Mouse (Mus musculus) macrophage (primary cell): ENCODE results near the gene Zbtb37. TPM values are rescaled to one million over a fixed set of nuclear protein-coding genes. Genes with fewer than 3 reads are reported as not detected.

Experiments
- H3K27ac ChIP-seq: fragments of 350-480 bp; formaldehyde crosslinking; 2 replicates; pipeline ENCODE4 v1.9.0; 2021
- H3K36me3 ChIP-seq: fragments of 350-480 bp; formaldehyde crosslinking; 2 replicates; pipeline ENCODE4 v1.9.0; 2021; ENCODE audit errors: inconsistent target
- H3K4me3 ChIP-seq: fragments of 350-480 bp; formaldehyde crosslinking; 2 replicates; pipeline ENCODE4 v1.9.0; 2021; ENCODE audit errors: inconsistent target
- H3K79me2 ChIP-seq: fragments of 350-480 bp; formaldehyde crosslinking; 2 replicates; pipeline ENCODE4 v1.9.0; 2021; ENCODE audit errors: inconsistent target
- WGBS: methylation state at CpG from one replicate; pipeline ENCODE4 v1.1.7; 2026; ENCODE audit warnings: inconsistent platforms; ENCODE audit not compliant: missing documents; 5-methylcytosine and 5-hydroxymethylcytosine counted together
- polyA plus RNA-seq: library from polyadenylated mRNA; stranded (reverse); fragments of 250-400 nt; gene quantifications from 3 replicates; pipeline ENCODE4 v1.2.4, GENCODE M21; 2018; ENCODE audit warnings: inconsistent platforms
- total RNA-seq, 78 experiments: library from RNA; depleted of rRNA; stranded (reverse); fragments of 250-400 nt; gene quantifications; 1 replicate in 9 of 78; 2 replicates in 24 of 78; 3 replicates in 43 of 78; 4 replicates in 2 of 78; pipeline ENCODE4 v1.2.4; 2018; ENCODE audit warnings: inconsistent platforms in 56 of 78

Gene Zbtb37
- total RNA-seq (2018; cell fraction: chromatin; rRNA removed): 10 to 100 TPM; 12.5 to 60.8 (median 33.3) TPM
- total RNA-seq (2018; cell fraction: cytosol; rRNA removed): 1 to 10 TPM; 2.7 to 6.8 (median 4.1) TPM
- 10 to 100 TPM in 25 of 26 experiments, 1 to 10 TPM in 1; 9.2 to 50.0 (median 24.2) TPM for total RNA-seq (2018; cell fraction: nucleus; rRNA removed)
- polyA plus RNA-seq: 2.0 to 2.4 TPM (median 2.2 TPM) in 3 replicates

- Histone ChIP-seq H3K36me3 (peaks cover 26% of the 10 kb centered on the region), H3K79me2 (peaks cover 15% of the 10 kb centered on the region)
- WGBS: under 1% methylated on average over 73 of the region's 76 CpGs
Measured at GRCm38 (mm10) chr1:161034435-161035280, at the start of gene Zbtb37. TSS of gene Zbtb37 (minus strand) at chr1:161034849.

GRCm38 (mm10) chr1:161077243-161077642 lies 42.6 kb upstream of the Zbtb37 start:
- H3K36me3 ChIP-seq: no peaks in the 10 kb centered on the region
- 46% methylated on average over 3 of the region's 3 CpGs for WGBS
- no peak overlapping the region for H3K27ac ChIP-seq

More at GRCm38 (mm10) chr1:161034435-161035280, at the start of gene Zbtb37:
- Histone ChIP-seq H3K27ac (peak within 1 kb of the TSS; percentile 81), H3K4me3 (peak within 1 kb of the TSS; percentile 82)

GRCm38 (mm10) chr1:161076238-161076637 lies 41.6 kb upstream of the Zbtb37 start:
- Histone ChIP-seq H3K27ac (peak overlapping the region; percentile 63), H3K4me3 (peak overlapping the region; percentile 36), H3K36me3 (no peaks in the 10 kb centered on the region), H3K79me2 (peaks cover 76% of the 10 kb centered on the region)
- WGBS: 14% methylated on average over 6 of the region's 6 CpGs

More at GRCm38 (mm10) chr1:161077243-161077642, 42.6 kb upstream of the Zbtb37 start:
- no peak overlapping the region for H3K4me3 ChIP-seq
- peaks cover 66% of the 10 kb centered on the region for H3K79me2 ChIP-seq

GRCm38 (mm10) chr1:161071272-161071620 lies 36.6 kb upstream of the Zbtb37 start:
- peak overlapping the region; percentile 99 for H3K4me3 ChIP-seq
- WGBS: 2% methylated on average over 12 of the region's 12 CpGs
- H3K79me2 ChIP-seq: peaks cover 54% of the 10 kb centered on the region
- no peaks in the 10 kb centered on the region for H3K36me3 ChIP-seq
- peak overlapping the region; percentile 78 for H3K27ac ChIP-seq

GRCm38 (mm10) chr1:161070352-161071271 lies 36.0 kb upstream of the Zbtb37 start, which contains the start of the genes Dars2 and Cenpl:
TSS of gene Dars2 (minus strand) at chr1:161070658.
TSS of gene Cenpl (plus strand) at chr1:161070713.
- Histone ChIP-seq H3K4me3 (peak within 1 kb of the TSS; percentile 99), H3K27ac (peak within 1 kb of the TSS; percentile 78), H3K36me3 (no peaks in the 10 kb centered on the region), H3K79me2 (peaks cover 48% of the 10 kb centered on the region)
- under 1% methylated on average over 57 of the region's 57 CpGs for WGBS

- Histone ChIP-seq H3K4me3 (no peak overlapping the region), H3K27ac (no peak overlapping the region), H3K79me2 (no peaks in the 10 kb centered on the region), H3K36me3 (peaks cover 11% of the 10 kb centered on the region; the same call in 1 of the 2 replicates)
- WGBS: 90% methylated on average over 1 of the region's 1 CpGs
Measured at GRCm38 (mm10) chr1:161063351-161063750, 28.7 kb upstream of the Zbtb37 start.

GRCm38 (mm10) chr1:161057164-161057563 lies 22.5 kb upstream of the Zbtb37 start:
- 100% methylated on average over 1 of the region's 1 CpGs for WGBS
- Histone ChIP-seq H3K36me3 (peaks cover 23% of the 10 kb centered on the region; the same call in 1 of the 2 replicates), H3K27ac (no peak overlapping the region), H3K79me2 (no peaks in the 10 kb centered on the region), H3K4me3 (no peak overlapping the region)

GRCm38 (mm10) chr1:161046972-161047371 lies 12.3 kb upstream of the Zbtb37 start:
- 94% methylated on average over 3 of the region's 3 CpGs for WGBS
- Histone ChIP-seq H3K79me2 (no peaks in the 10 kb centered on the region), H3K4me3 (no peak overlapping the region), H3K27ac (no peak overlapping the region), H3K36me3 (peaks cover 9% of the 10 kb centered on the region; the same call in 1 of the 2 replicates)

- Histone ChIP-seq H3K79me2 (peaks cover 2% of the 10 kb centered on the region; the same call in 1 of the 2 replicates), H3K4me3 (no peak overlapping the region), H3K36me3 (peaks cover 19% of the 10 kb centered on the region), H3K27ac (no peak overlapping the region)
- 92% methylated on average over 7 of the region's 7 CpGs for WGBS
Measured at GRCm38 (mm10) chr1:161041261-161042020, 6.8 kb upstream of the Zbtb37 start.

GRCm38 (mm10) chr1:161040855-161041254 lies 6.2 kb upstream of the Zbtb37 start:
- H3K4me3 ChIP-seq: no peak overlapping the region
- H3K79me2 ChIP-seq: peaks cover 8% of the 10 kb centered on the region
- peaks cover 19% of the 10 kb centered on the region for H3K36me3 ChIP-seq
- H3K27ac ChIP-seq: no peak overlapping the region

- no peak overlapping the region for H3K27ac ChIP-seq
- no peak overlapping the region for H3K4me3 ChIP-seq
- peaks cover 12% of the 10 kb centered on the region for H3K79me2 ChIP-seq
- peaks cover 19% of the 10 kb centered on the region for H3K36me3 ChIP-seq
- 89% methylated on average over 1 of the region's 1 CpGs for WGBS
Measured at GRCm38 (mm10) chr1:161040426-161040770, 5.7 kb upstream of the Zbtb37 start.

- H3K4me3 ChIP-seq: no peak overlapping the region
- WGBS: 70% methylated on average over 3 of the region's 3 CpGs
- peaks cover 15% of the 10 kb centered on the region for H3K79me2 ChIP-seq
- peaks cover 19% of the 10 kb centered on the region for H3K36me3 ChIP-seq
- H3K27ac ChIP-seq: no peak overlapping the region
Measured at GRCm38 (mm10) chr1:161039741-161040425, 5.2 kb upstream of the Zbtb37 start.

GRCm38 (mm10) chr1:161038968-161039721 lies 4.5 kb upstream of the Zbtb37 start:
- Histone ChIP-seq H3K27ac (no peak overlapping the region), H3K79me2 (peaks cover 15% of the 10 kb centered on the region), H3K36me3 (peaks cover 19% of the 10 kb centered on the region), H3K4me3 (no peak overlapping the region)
- WGBS: 68% methylated on average over 3 of the region's 3 CpGs
